Mouse (Mus musculus) kidney, adult 2 months (tissue): ENCODE data around the gene Celsr3.

Experiments
- CTCF ChIP-seq: fragments of 200-500 bp; conservative IDR thresholded peaks from 2 replicates; pipeline ENCODE4 v1.5.1; 2011; ENCODE audit warnings: low read depth, mild to moderate bottlenecking, control low read depth, low read length, moderate library complexity, mixed read lengths; ENCODE audit not compliant: insufficient read depth, insufficient read length
- POLR2A ChIP-seq: fragments of 200-500 bp; IDR thresholded peaks from one replicate; pipeline ENCODE4 v1.6.1; 2011; ENCODE audit warnings: low read depth, low read length, control low read depth

- no peak for TF ChIP-seq CTCF
- TF ChIP-seq POLR2A: no peak
Measured at GRCm38 (mm10) chr9:108827454-108827853, 1.3 kb downstream of the Celsr3 start.
